Mouse (Mus musculus) gastrocnemius, adult 18-20 months (tissue): Measurements from ENCODE around the gene Pip5k1c. TPM values are rescaled to one million over a fixed set of nuclear protein-coding genes. Genes with fewer than 3 reads are reported as not detected.

Source experiments
- DNase-seq: peaks from one replicate; pipeline ENCODE4 v3.0.0; 2021; ENCODE audit warnings: low spot score
- total RNA-seq, 2 experiments: library from RNA; stranded (reverse); gene quantifications; 2 replicates each; pipeline ENCODE4 v1.2.3; 2021

Gene Pip5k1c
- total RNA-seq, 2 experiments from 2014 or later, result 19.7 to 20.4 TPM

- DNase-seq, result no peak
These were observed 9.5 kb downstream of the Pip5k1c start for GRCm38 (mm10) chr10:81302288-81302687.

DNA sequence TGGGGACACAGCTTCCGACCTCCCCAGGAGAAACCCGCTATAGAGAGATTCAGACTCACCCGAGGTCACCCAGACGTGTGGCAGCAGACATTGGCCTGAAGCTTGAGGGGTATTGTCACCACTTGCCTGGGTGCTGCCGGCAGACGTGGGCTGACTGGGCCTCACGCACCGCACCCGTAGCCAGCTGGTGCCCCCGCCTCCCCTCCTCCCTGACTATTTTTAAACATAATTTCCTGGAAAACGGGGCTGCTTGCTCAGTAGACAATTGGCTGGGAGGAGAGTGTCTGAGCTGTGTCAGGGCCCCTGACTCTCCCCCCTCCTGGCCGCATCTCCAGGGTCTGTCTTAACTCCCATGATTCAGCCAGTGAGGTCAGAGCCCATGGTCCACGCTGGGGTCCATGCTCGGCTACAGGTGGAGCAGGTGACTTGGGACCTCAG, 10.0 kb downstream of the Pip5k1c start:
- DNase-seq, result no peak

DNA sequence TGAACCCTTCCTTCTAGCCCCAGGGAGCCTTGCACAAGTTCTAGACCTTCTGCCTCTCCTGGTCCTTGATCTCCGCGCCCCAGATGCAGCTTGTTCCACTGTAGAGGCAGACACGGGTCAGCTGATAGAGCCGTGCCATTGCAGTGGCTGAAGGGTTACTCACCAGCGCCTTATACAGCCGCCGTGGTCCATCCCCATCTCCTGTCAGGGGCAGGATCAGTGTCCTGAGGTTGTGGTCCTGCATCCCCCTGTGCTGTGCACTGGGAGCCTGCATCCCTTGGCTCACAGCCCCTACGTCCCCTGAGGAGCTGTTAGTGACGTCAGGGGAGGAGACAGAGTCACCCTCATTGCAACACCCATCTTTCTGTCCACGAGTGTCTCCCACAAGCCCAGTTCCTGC, 10.5 kb downstream of the Pip5k1c start:
- DNase-seq, result no peak

- DNase-seq, result no peak
These were observed 11.0 kb downstream of the Pip5k1c start for GRCm38 (mm10) chr10:81303761-81304160.

- DNase-seq, result peak; percentile 55
These were observed 12.0 kb downstream of the Pip5k1c start for GRCm38 (mm10) chr10:81304597-81305238.

GRCm38 (mm10) chr10:81305663-81306062, 12.9 kb downstream of the Pip5k1c start:
- DNase-seq, result no peak

- DNase-seq, result no peak
These were observed 13.5 kb downstream of the Pip5k1c start for GRCm38 (mm10) chr10:81306173-81306668.

DNA sequence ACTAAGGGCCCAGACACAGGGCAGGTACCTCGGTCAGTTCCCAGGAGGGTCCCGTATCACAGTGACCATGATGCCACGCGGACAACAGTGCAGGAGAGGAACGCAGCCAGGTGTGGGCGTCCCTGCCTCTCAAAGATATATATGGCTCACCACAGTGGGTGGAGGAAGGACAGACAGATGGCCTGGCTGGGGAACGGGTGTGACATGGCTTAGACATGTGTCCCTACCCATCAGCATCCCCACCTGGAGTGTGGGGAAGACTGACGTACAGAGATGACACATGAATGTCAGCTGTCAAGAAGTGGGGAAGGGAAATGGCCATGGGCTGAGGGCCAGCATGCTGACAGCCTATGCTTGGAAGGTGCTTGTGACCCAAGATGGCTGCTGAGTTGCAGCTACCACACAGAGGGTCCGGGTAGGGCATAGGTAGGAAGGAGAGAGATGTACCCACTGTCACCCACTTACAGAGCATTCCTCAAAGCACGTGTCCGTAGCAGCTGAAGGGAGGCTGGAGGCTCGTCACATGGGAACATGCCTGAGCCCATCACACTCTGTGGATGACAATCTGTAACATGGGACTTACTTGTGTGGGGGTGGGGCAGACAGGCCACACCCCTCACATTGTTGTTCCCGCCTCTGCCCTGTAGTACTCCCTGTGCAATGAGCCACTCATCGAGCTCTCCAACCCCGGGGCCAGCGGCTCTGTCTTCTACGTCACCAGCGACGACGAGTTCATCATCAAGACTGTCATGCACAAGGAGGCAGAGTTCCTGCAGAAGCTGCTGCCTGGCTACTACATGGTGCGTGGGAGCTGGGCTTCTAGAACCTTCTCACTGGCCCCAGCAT, 14.3 kb downstream of the Pip5k1c start:
- DNase-seq, result no peak

DNA sequence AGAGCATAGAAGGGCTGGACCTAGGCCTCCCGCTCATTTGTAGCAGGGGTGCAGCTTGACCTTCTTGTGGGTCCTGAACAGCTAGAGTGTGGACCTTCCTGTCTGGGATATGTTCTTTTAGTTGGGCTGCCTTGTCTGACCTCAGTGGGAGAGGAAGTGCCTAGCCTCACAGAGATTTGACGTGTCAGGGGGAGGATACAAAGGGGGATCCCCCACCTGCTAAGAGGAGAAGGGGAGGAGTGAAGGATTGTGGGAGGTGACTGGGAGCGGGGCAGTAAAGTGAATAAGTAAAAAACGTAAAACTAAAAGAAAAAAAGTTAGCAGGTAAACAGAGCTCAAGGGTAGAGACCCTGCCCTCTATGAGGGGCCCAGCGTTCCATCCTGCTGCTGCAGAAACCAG, 16.8 kb downstream of the Pip5k1c start:
- no peak for DNase-seq

DNA sequence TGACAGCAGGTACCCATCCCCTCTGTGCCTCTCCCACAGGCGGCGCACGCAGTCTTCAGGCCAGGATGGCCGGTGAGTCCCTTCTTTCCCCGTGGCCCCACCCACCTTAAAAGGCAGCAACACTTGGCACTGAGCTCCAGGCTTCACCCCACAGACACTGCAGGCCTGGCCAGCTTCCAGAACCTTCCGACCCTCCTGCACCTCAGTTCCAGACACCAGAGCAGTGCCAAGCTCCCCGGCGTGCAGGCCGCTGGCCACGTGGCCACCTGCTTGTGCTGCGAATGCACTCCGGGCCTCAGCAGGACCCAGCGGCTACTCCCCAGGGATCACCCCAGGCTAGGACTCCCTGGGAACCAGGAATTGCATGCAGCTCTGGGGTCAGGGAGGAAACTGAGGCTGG, 20.8 kb downstream of the Pip5k1c start:
- DNase-seq, result no peak

DNA sequence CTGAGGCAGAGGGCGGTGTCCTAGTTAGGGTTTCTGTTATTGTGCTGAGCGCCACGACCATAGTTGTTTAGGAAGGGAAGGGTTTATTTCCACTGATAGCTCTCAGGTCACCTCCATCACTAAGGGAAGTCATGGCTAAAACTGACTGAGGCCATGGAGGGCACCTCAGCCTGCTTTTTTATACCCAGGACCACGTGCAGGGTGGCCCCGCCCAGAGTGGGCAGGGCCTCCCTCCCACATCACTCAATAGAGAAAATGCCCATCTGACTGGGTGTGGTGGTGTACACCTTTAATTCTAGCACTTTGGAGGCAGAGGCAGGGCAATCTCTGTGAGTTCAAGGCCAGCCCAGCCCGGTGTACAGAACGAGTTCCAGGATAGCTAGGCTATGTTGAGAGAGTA, 21.4 kb downstream of the Pip5k1c start:
- no peak for DNase-seq

DNA sequence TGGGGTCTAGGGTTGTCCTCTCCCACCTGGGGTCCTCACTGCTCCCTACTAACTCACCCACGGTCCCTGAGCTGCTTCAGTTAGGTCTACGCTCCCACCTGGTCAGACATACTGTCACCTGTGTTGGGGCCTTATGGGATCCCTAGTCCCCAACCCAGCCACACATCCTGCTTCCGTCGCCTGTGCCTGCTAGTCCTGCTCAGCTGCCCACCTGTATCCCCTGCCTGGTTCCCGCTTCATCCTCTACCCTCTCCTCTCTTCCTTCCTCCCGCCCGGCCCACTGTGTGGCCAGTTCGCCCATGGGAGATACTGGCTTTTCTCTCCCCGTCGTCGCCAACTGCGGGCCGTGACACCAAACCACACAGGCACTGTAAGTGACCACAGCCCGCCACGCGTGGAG, 22.8 kb downstream of the Pip5k1c start:
- DNase-seq, result no peak

- DNase-seq, result no peak
These were observed 23.7 kb downstream of the Pip5k1c start for GRCm38 (mm10) chr10:81316338-81317060.

- DNase-seq, result no peak
These were observed 24.5 kb downstream of the Pip5k1c start for GRCm38 (mm10) chr10:81317273-81317672.

DNA sequence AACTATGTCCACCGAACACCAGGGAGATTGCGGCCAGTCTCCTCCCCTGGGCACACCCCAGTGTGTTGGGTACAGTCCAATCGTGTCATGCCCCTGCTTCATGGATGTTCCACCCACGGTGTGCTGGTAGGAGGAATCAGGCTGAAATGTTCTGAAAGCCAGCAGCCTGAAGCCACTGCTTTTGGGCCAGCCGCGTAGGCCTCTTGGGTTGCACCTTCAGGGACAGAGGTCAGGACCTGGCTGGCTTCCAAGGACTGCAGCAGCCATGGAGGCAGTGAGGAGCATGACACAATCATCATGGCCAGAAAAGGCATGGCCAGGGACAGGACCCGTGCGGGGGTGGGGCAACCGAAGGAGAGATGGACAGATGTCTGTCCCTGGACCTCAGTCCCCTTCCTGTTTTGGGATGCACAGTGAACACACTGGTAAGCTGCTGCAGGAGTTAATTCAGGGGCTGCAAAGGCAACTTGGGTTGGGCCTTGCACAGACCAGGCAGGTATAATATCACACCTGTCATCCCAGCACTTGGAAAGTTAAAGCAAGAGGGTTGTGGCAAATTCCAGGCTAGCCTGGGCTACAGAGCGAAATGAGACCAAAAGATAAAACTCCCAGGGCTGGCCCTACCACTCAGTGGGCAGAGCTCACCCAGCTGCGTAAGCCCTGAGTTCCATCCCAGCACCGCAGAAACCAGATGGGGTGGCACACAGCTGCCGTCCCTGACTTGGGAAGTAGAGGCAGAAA, 26.0 kb downstream of the Pip5k1c start:
- peak; percentile 54 for DNase-seq

GRCm38 (mm10) chr10:81319330-81319699, 26.6 kb downstream of the Pip5k1c start:
- no peak for DNase-seq

DNA sequence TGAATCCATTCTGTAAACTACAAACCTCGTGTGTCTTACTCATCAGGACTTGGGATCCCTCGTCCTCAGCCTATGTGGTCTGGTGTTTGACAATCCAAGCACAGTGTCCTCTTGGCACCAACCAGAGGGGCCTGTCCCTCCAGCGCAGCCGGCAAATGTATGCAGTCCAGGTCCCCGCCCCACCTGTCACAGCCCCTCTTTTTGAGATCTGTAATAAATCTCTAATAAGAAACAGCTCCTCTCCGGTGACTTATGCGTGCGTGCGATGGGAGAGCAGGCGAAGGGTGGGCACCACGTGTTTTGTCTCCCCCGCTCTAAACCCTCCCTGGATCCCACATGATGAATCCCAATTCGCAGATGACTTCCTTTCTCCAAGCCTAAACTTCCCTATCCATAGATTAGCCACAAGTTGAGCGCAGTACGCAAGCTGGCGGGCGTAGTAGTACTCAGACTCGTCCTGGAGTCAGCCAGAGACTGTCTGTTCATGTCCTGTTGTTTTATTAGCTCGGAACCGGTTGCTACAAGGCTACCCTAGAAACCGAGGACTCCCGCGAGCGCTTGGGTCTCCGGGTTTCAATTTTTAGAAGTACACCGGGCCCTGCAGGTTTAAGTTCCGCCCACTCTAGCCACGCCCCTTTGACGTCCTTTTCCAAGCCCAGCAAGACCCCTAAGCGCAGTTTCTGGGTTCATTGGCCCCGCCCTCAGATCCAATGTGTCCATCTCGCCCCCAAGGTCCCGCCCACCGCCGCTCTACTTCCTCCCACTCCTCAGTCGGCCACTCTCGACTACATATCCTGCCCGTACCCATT, 27.2 kb downstream of the Pip5k1c start:
- peak; percentile 26 for DNase-seq

- DNase-seq, result peak; percentile 100
These were observed 28.0 kb downstream of the Pip5k1c start, which contains the start of gene Cactin for GRCm38 (mm10) chr10:81320550-81321347. Cactin (plus strand) TSS chr10:81321103.

- no peak for DNase-seq
These were observed 28.7 kb downstream of the Pip5k1c start for GRCm38 (mm10) chr10:81321436-81321835.

- DNase-seq, result no peak
These were observed 29.7 kb downstream of the Pip5k1c start for GRCm38 (mm10) chr10:81322444-81322843.
